Mouse (Mus musculus): ENCODE data around the gene Dclk2. TPM values are rescaled to one million over a fixed set of nuclear protein-coding genes. Genes with fewer than 3 reads are reported as not detected.
A peak's percentile ranks its signal among the peaks of the same experiment; 100 is the strongest.

The Dclk2 gene
- polyA plus RNA-seq, 1 experiment = 7.2 TPM

- Histone ChIP-seq H3K9me3 (ENCODE audit: control insufficient read depth, low read length) (no peaks in the 10 kb centered on the region), H3K4me1 (ENCODE audit: control insufficient read depth) (no peaks in the 10 kb centered on the region), H3K36me3 (ENCODE audit: control insufficient read depth) (no peaks in the 10 kb centered on the region), H3K27me3 (ENCODE audit: control insufficient read depth) (no peaks in the 10 kb centered on the region), H3K4me3 (replicated peaks) (no peak overlapping the region)
- TF ChIP-seq GATA1 (IDR thresholded peaks at IDR 0.05; ENCODE audit: low read length) = no peak
- TF ChIP-seq TAL1 (IDR thresholded peaks at IDR 0.05; ENCODE audit: low read length) = no peak
These were observed 15.7 kb upstream of the Dclk2 start for GRCm38 (mm10) chr3:86936254-86936836.

- Histone ChIP-seq H3K36me3 (ENCODE audit: control insufficient read depth) (no peaks in the 10 kb centered on the region), H3K4me1 (ENCODE audit: control insufficient read depth) (no peaks in the 10 kb centered on the region), H3K9me3 (ENCODE audit: control insufficient read depth, low read length) (no peaks in the 10 kb centered on the region), H3K27me3 (ENCODE audit: control insufficient read depth) (no peaks in the 10 kb centered on the region), H3K4me3 (replicated peaks) (no peak overlapping the region)
- TF ChIP-seq TAL1 (IDR thresholded peaks at IDR 0.05; ENCODE audit: low read length) = no peak
- no peak for TF ChIP-seq GATA1 (IDR thresholded peaks at IDR 0.05; ENCODE audit: low read length)
These were observed 12.8 kb upstream of the Dclk2 start for GRCm38 (mm10) chr3:86933446-86933845.

- peaks cover 6% of the 10 kb centered on the region for H3K4me1 ChIP-seq (ENCODE audit: control insufficient read depth)
- no peaks in the 10 kb centered on the region for H3K9me3 ChIP-seq (ENCODE audit: control insufficient read depth, low read length)
- no peak for TF ChIP-seq TAL1 (IDR thresholded peaks at IDR 0.05; ENCODE audit: low read length)
- no peak for TF ChIP-seq GATA1 (IDR thresholded peaks at IDR 0.05; ENCODE audit: low read length)
- no peaks in the 10 kb centered on the region for H3K36me3 ChIP-seq (ENCODE audit: control insufficient read depth)
- peaks cover 31% of the 10 kb centered on the region for H3K27me3 ChIP-seq (ENCODE audit: control insufficient read depth)
- no peak overlapping the region for H3K4me3 ChIP-seq (replicated peaks)
These were observed 3.0 kb upstream of the Dclk2 start for GRCm38 (mm10) chr3:86923686-86924085.

GRCm38 (mm10) chr3:86921181-86921975 lies 726 bp upstream of the Dclk2 start:
- Histone ChIP-seq H3K9me3 (ENCODE audit: control insufficient read depth, low read length) (no peaks in the 10 kb centered on the region), H3K4me3 (replicated peaks) (no peak overlapping the region), H3K36me3 (ENCODE audit: control insufficient read depth) (no peaks in the 10 kb centered on the region), H3K27me3 (ENCODE audit: control insufficient read depth) (peaks cover 46% of the 10 kb centered on the region), H3K4me1 (ENCODE audit: control insufficient read depth) (peaks cover 6% of the 10 kb centered on the region)
- TF ChIP-seq TAL1 (IDR thresholded peaks at IDR 0.05; ENCODE audit: low read length) (no peak), GATA1 (IDR thresholded peaks at IDR 0.05; ENCODE audit: low read length) (no peak)

GRCm38 (mm10) chr3:86919641-86920342 lies 860 bp downstream of the Dclk2 start:
- Histone ChIP-seq H3K4me1 (ENCODE audit: control insufficient read depth) (peaks cover 12% of the 10 kb centered on the region), H3K36me3 (ENCODE audit: control insufficient read depth) (no peaks in the 10 kb centered on the region), H3K4me3 (replicated peaks) (peak overlapping the region; percentile 52), H3K27me3 (ENCODE audit: control insufficient read depth) (peaks cover 46% of the 10 kb centered on the region), H3K9me3 (ENCODE audit: control insufficient read depth, low read length) (peaks cover 5% of the 10 kb centered on the region)
- no peak for TF ChIP-seq TAL1 (IDR thresholded peaks at IDR 0.05; ENCODE audit: low read length)
- TF ChIP-seq GATA1 (IDR thresholded peaks at IDR 0.05; ENCODE audit: low read length) = no peak

GRCm38 (mm10) chr3:86917048-86917447 lies 3.6 kb downstream of the Dclk2 start:
- no peak for TF ChIP-seq GATA1 (IDR thresholded peaks at IDR 0.05; ENCODE audit: low read length)
- no peak for TF ChIP-seq TAL1 (IDR thresholded peaks at IDR 0.05; ENCODE audit: low read length)
- peaks cover 5% of the 10 kb centered on the region for H3K9me3 ChIP-seq (ENCODE audit: control insufficient read depth, low read length)
- H3K36me3 ChIP-seq (ENCODE audit: control insufficient read depth) = no peaks in the 10 kb centered on the region
- no peak overlapping the region for H3K4me3 ChIP-seq (replicated peaks)
- peaks cover 14% of the 10 kb centered on the region for H3K4me1 ChIP-seq (ENCODE audit: control insufficient read depth)
- peaks cover 46% of the 10 kb centered on the region for H3K27me3 ChIP-seq (ENCODE audit: control insufficient read depth)

- TF ChIP-seq GATA1 (IDR thresholded peaks at IDR 0.05; ENCODE audit: low read length) = no peak
- TF ChIP-seq TAL1 (IDR thresholded peaks at IDR 0.05; ENCODE audit: low read length) = no peak
- Histone ChIP-seq H3K4me1 (ENCODE audit: control insufficient read depth) (peaks cover 14% of the 10 kb centered on the region), H3K4me3 (replicated peaks) (no peak overlapping the region), H3K36me3 (ENCODE audit: control insufficient read depth) (no peaks in the 10 kb centered on the region), H3K9me3 (ENCODE audit: control insufficient read depth, low read length) (peaks cover 5% of the 10 kb centered on the region), H3K27me3 (ENCODE audit: control insufficient read depth) (peaks cover 44% of the 10 kb centered on the region)
These were observed 4.0 kb downstream of the Dclk2 start for GRCm38 (mm10) chr3:86916626-86917025.

GRCm38 (mm10) chr3:86915291-86915690 lies 5.4 kb downstream of the Dclk2 start:
- H3K9me3 ChIP-seq (ENCODE audit: control insufficient read depth, low read length) = peaks cover 5% of the 10 kb centered on the region
- TF ChIP-seq TAL1 (IDR thresholded peaks at IDR 0.05; ENCODE audit: low read length) (no peak), GATA1 (IDR thresholded peaks at IDR 0.05; ENCODE audit: low read length) (no peak)
- no peaks in the 10 kb centered on the region for H3K36me3 ChIP-seq (ENCODE audit: control insufficient read depth)
- no peak overlapping the region for H3K4me3 ChIP-seq (replicated peaks)
- H3K27me3 ChIP-seq (ENCODE audit: control insufficient read depth) = peaks cover 30% of the 10 kb centered on the region
- H3K4me1 ChIP-seq (ENCODE audit: control insufficient read depth) = peaks cover 9% of the 10 kb centered on the region

- TF ChIP-seq GATA1 (IDR thresholded peaks at IDR 0.05; ENCODE audit: low read length) = no peak
- no peak overlapping the region for H3K4me3 ChIP-seq (replicated peaks)
- H3K36me3 ChIP-seq (ENCODE audit: control insufficient read depth) = no peaks in the 10 kb centered on the region
- peaks cover 9% of the 10 kb centered on the region for H3K4me1 ChIP-seq (ENCODE audit: control insufficient read depth)
- peaks cover 5% of the 10 kb centered on the region for H3K9me3 ChIP-seq (ENCODE audit: control insufficient read depth, low read length)
- H3K27me3 ChIP-seq (ENCODE audit: control insufficient read depth) = peaks cover 20% of the 10 kb centered on the region
These were observed 6.3 kb downstream of the Dclk2 start for GRCm38 (mm10) chr3:86914316-86914715.
